Mouse (Mus musculus) lung, adult 2 months (tissue): Measurements from ENCODE around the gene E130218I03Rik. TPM values are rescaled to one million over a fixed set of nuclear protein-coding genes. Genes with fewer than 3 reads are reported as not detected.
"Not testable (repeated sequence)": the region's sequence is repeated elsewhere in the genome, so short reads cannot be mapped to it uniquely, and the experiment has no call there.

Source experiments
- DNase-seq: peaks from one replicate; pipeline ENCODE4 v3.0.0; 2022
- H3K4me1 ChIP-seq: fragments of 200-500 bp; 2 replicates; pipeline ENCODE4 v1.6.1; 2011; ENCODE audit warnings: low read length; ENCODE audit not compliant: control insufficient read depth, insufficient read depth
- H3K4me3 ChIP-seq: fragments of 200-500 bp; replicated peaks from 2 replicates; pipeline ENCODE3; 2011; ENCODE audit warnings: low read depth, mild to moderate bottlenecking, control low read depth, low read length; ENCODE audit errors: extremely low read depth
- CTCF ChIP-seq: fragments of 200-500 bp; IDR thresholded peaks from 2 replicates; pipeline ENCODE4 v1.5.1; 2011; ENCODE audit warnings: mild to moderate bottlenecking, low read length, control low read depth; ENCODE audit not compliant: insufficient read depth
- POLR2A ChIP-seq: fragments of 200-500 bp; IDR thresholded peaks from 2 replicates; pipeline ENCODE4 v1.6.1; 2011; ENCODE audit warnings: low read depth, mild to moderate bottlenecking, control low read depth, low read length, borderline replicate concordance; ENCODE audit errors: extremely low read depth
- WGBS: fragments of 180-500 bp; shearing (Covaris S2); methylation state at CpG from one replicate; pipeline ENCODE4 v1.1.7; 2018; 5-methylcytosine and 5-hydroxymethylcytosine counted together
- polyA plus RNA-seq: library from polyadenylated mRNA; depleted of rRNA; stranded (reverse); fragments of >200 nt; gene quantifications from 2 replicates; pipeline ENCODE4 v1.2.3, GENCODE M21; 2012

Gene E130218I03Rik
- polyA plus RNA-seq, 1 experiment = not detected

GRCm38 (mm10) chr4:134258354-134258753 lies 14.9 kb downstream of the E130218I03Rik start:
- Histone ChIP-seq H3K4me3 (no peak overlapping the region), H3K4me1 (peaks cover 4% of the 10 kb centered on the region)
- TF ChIP-seq POLR2A = no peak
- TF ChIP-seq CTCF = no peak
- DNase-seq = no peak
- 21% methylated on average over 11 of the region's 11 CpGs for whole genome bisulfite sequencing

GRCm38 (mm10) chr4:134263191-134263590 lies 19.7 kb downstream of the E130218I03Rik start:
- TF ChIP-seq POLR2A = no peak
- peak; percentile 85 for TF ChIP-seq CTCF
- H3K4me3 ChIP-seq = no peak overlapping the region
- WGBS = 37% methylated on average over 6 of the region's 6 CpGs
- peak; percentile 74 for DNase-seq
- peaks cover 4% of the 10 kb centered on the region; the same call in 1 of the 2 replicates for H3K4me1 ChIP-seq

GRCm38 (mm10) chr4:134265860-134266585 lies 22.6 kb downstream of the E130218I03Rik start:
- 41% methylated on average over 9 of the region's 9 CpGs for WGBS
- H3K4me3 ChIP-seq = no peak overlapping the region
- peaks cover 2% of the 10 kb centered on the region; the same call in 1 of the 2 replicates for H3K4me1 ChIP-seq
- TF ChIP-seq CTCF (no peak), POLR2A (no peak)
- DNase-seq = no peak

GRCm38 (mm10) chr4:134268102-134268655 lies 24.7 kb downstream of the E130218I03Rik start:
- Histone ChIP-seq H3K4me1 (peaks cover 5% of the 10 kb centered on the region; the same call in 1 of the 2 replicates), H3K4me3 (no peak overlapping the region)
- TF ChIP-seq CTCF (no peak), POLR2A (no peak)
- no peak for DNase-seq
- 59% methylated on average over 19 of the region's 19 CpGs for WGBS

- not testable (repeated sequence) for DNase-seq, H3K4me3 ChIP-seq, H3K4me1 ChIP-seq
- 0 out of 2 replicates have a peak, but pooled peaks have one; percentile 14 for TF ChIP-seq CTCF
These were observed 26.2 kb downstream of the E130218I03Rik start for GRCm38 (mm10) chr4:134269622-134270021.

- Histone ChIP-seq H3K4me1 (peaks cover 2% of the 10 kb centered on the region; the same call in 1 of the 2 replicates), H3K4me3 (no peak overlapping the region)
- TF ChIP-seq CTCF (no peak), POLR2A (no peak)
- 87% methylated on average over 7 of the region's 7 CpGs for WGBS
- DNase-seq = no peak
These were observed 28.5 kb downstream of the E130218I03Rik start for GRCm38 (mm10) chr4:134271979-134272378.

GRCm38 (mm10) chr4:134272731-134273416 lies 29.4 kb downstream of the E130218I03Rik start:
- peaks cover 2% of the 10 kb centered on the region; the same call in 1 of the 2 replicates for H3K4me1 ChIP-seq
- DNase-seq = no peak
- TF ChIP-seq POLR2A = no peak
- H3K4me3 ChIP-seq = no peak overlapping the region
- WGBS = 10% methylated on average over 12 of the region's 13 CpGs

GRCm38 (mm10) chr4:134273417-134274345 lies 30.2 kb downstream of the E130218I03Rik start:
- Histone ChIP-seq H3K4me3 (no peak overlapping the region), H3K4me1 (peaks cover 2% of the 10 kb centered on the region; the same call in 1 of the 2 replicates)
- no peak for TF ChIP-seq CTCF
- no peak for TF ChIP-seq POLR2A
- 4% methylated on average over 14 of the region's 14 CpGs for WGBS
- DNase-seq = no peak

- 95% methylated on average over 2 of the region's 2 CpGs for WGBS
- no peak for DNase-seq
- peaks cover 4% of the 10 kb centered on the region; the same call in 1 of the 2 replicates for H3K4me1 ChIP-seq
- no peak overlapping the region for H3K4me3 ChIP-seq
- TF ChIP-seq POLR2A = no peak
- TF ChIP-seq CTCF = no peak
These were observed 41.5 kb downstream of the E130218I03Rik start for GRCm38 (mm10) chr4:134284942-134285341.
